Mouse (Mus musculus) hindbrain, embryonic 13.5 days (tissue): ENCODE results near the gene Tex36. TPM values are rescaled to one million over a fixed set of nuclear protein-coding genes. Genes with fewer than 3 reads are reported as not detected.

Experiments used
- ATAC-seq: fragments of 200-750 bp; cut with Nextera tagmentation; 2 replicates; pipeline ENCODE4 v1.8.0; 2017; ENCODE audit warnings: moderate TSS enrichment; ENCODE audit not compliant: low FRiP score
- H3K27ac ChIP-seq: fragments of 300-500 bp; sonication (generic); 2 replicates; pipeline ENCODE4 v1.5.1; 2015; ENCODE audit warnings: inconsistent platforms, mild to moderate bottlenecking, moderate library complexity
- H3K27me3 ChIP-seq: fragments of 300-500 bp; sonication (generic); 2 replicates; pipeline ENCODE4 v1.6.1; 2015; ENCODE audit warnings: mild to moderate bottlenecking, inconsistent platforms
- H3K36me3 ChIP-seq: fragments of 300-500 bp; sonication (generic); 2 replicates; pipeline ENCODE4 v1.6.1; 2015; ENCODE audit warnings: mild to moderate bottlenecking, inconsistent platforms
- H3K4me1 ChIP-seq: fragments of 300-500 bp; sonication (generic); replicated peaks from 2 replicates; pipeline ENCODE4 v1.6.1; 2015; ENCODE audit warnings: inconsistent platforms
- H3K4me2 ChIP-seq: fragments of 300-500 bp; sonication (generic); 2 replicates; pipeline ENCODE4 v1.6.1; 2015; ENCODE audit warnings: inconsistent platforms, mild to moderate bottlenecking, moderate library complexity
- H3K4me3 ChIP-seq: fragments of 300-500 bp; sonication (generic); 2 replicates; pipeline ENCODE4 v1.5.1; 2015; ENCODE audit warnings: mild to moderate bottlenecking, inconsistent platforms
- H3K9ac ChIP-seq: fragments of 300-500 bp; sonication (generic); 2 replicates; pipeline ENCODE4 v1.6.1; 2015; ENCODE audit warnings: mild to moderate bottlenecking, inconsistent platforms
- H3K9me3 ChIP-seq: fragments of 300-500 bp; sonication (generic); 2 replicates; pipeline ENCODE4 v1.6.1; 2016; ENCODE audit warnings: inconsistent platforms
- WGBS: fragments of 180-500 bp; shearing (Covaris S2); methylation state at CpG from one replicate; pipeline ENCODE4 v1.1.7; 2015; 5-methylcytosine and 5-hydroxymethylcytosine counted together
- polyA plus RNA-seq: library from polyadenylated mRNA; unstranded; fragments of >200 nt; fragmentation: Nextera tagmentation; extraction: Ambion mirVana; gene quantifications from 2 replicates; pipeline ENCODE4 v1.2.1, GENCODE M21; 2015

The Tex36 gene
- polyA plus RNA-seq, 1 experiment from 2014 or later, result 0.23 TPM

DNA sequence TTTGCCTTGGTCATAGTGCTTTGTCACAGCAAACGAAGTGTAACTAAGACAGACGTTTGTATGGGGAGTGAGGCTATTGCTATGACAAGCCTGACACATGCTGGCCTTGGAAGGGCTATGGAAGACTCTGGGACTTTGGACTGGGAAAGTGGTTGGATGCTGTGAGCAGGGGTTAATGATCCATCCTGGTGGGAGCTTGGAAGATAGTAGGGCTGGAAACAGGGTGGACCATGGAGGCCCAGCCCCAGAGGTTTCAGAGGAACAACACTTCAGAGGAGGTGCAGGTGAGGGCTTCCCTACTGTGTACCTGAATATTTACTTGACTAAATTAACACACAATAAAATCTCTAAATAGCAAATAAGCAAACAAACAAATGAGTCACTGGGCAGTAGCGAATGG is 56.3 kb downstream of the Tex36 start:
- Histone ChIP-seq H3K27me3 (no peaks in the 10 kb centered on the region), H3K9me3 (no peaks in the 10 kb centered on the region), H3K4me2 (no peak overlapping the region), H3K4me3 (no peak overlapping the region), H3K27ac (no peak overlapping the region), H3K9ac (no peak overlapping the region), H3K4me1 (0 out of 2 replicates have a peak, but pooled peaks cover 2% of the 10 kb centered on the region), H3K36me3 (no peaks in the 10 kb centered on the region)
- WGBS, result 72% methylated on average over 3 of the region's 3 CpGs
- ATAC-seq, result no peak

DNA sequence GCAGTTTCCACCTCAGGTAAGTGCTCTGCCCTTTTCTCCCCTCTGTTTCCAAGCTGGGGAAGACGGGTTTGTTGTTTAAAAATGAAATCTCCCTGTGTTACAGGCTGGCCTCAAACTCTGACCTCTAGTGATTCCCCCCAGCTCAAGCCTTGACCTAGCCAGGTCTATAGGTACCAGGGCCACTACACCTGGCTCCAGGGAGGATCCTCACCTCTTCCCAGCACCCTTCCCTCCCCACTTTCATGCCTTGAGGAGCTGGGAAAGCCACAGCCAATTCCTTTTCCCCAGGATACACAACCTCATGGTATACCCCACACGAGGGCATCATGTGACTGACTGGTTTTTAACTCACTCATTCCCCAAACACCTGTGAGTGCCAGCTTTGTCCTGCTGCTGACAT is 57.0 kb downstream of the Tex36 start:
- Histone ChIP-seq H3K4me2 (no peak overlapping the region), H3K27ac (no peak overlapping the region), H3K27me3 (no peaks in the 10 kb centered on the region), H3K9ac (no peak overlapping the region), H3K4me3 (no peak overlapping the region), H3K4me1 (0 out of 2 replicates have a peak, but pooled peaks cover 2% of the 10 kb centered on the region), H3K36me3 (no peaks in the 10 kb centered on the region), H3K9me3 (no peaks in the 10 kb centered on the region)
- 76% methylated on average over 2 of the region's 2 CpGs for WGBS
- ATAC-seq, result no peak

DNA sequence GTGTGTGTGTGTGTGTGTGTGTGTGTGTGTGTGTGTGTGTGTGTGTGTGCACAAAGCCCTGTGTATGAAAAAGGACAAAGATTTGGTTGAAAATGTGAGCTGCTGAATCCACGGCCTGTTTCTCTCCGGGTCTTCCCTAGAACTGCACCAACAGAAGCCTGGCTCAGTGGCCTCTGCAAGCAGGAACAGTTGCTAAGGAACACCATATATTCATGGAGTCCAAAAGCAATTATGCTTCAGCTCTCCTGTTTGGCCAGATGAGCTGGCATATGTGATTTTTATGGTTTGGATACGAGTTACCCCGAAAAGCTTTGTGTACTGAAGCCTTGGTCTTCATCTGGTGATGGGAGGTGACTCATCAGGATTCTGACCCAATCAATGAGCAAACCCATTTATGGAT is 58.8 kb downstream of the Tex36 start:
- Histone ChIP-seq H3K9me3 (no peaks in the 10 kb centered on the region), H3K4me3 (no peak overlapping the region), H3K4me2 (no peak overlapping the region), H3K4me1 (no peaks in the 10 kb centered on the region), H3K27me3 (no peaks in the 10 kb centered on the region), H3K9ac (no peak overlapping the region), H3K36me3 (no peaks in the 10 kb centered on the region), H3K27ac (no peak overlapping the region)
- 94% methylated on average over 4 of the region's 4 CpGs for WGBS
- ATAC-seq, result no peak

DNA sequence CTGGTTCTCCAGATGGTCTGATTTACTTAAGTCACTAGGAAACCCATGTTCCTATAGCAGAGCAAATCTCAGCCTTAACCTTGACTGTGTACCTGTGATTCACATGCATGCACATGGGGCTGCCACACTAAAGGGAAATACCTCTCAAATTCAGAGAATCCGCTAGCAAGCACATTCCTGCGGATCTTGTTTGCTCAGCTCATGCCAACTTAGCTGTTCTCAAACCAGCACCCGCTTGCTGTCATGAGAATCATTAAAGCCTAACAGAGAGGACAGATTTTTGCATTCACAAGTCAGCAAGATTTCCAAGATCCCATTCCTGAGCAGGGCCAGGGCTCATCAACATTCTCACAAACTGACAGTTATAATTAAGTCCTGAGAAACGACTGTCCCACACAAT is 64.6 kb downstream of the Tex36 start:
- 80% methylated on average over 4 of the region's 4 CpGs for WGBS
- no peaks in the 10 kb centered on the region for H3K9me3 ChIP-seq
- no peaks in the 10 kb centered on the region for H3K4me1 ChIP-seq
- no peaks in the 10 kb centered on the region for H3K27me3 ChIP-seq
- no peak overlapping the region for H3K4me3 ChIP-seq
- ATAC-seq, result no peak
- H3K4me2 ChIP-seq, result no peak overlapping the region
- H3K27ac ChIP-seq, result no peak overlapping the region
- H3K36me3 ChIP-seq, result no peaks in the 10 kb centered on the region
- no peak overlapping the region for H3K9ac ChIP-seq

Other genes with a start within 250 kb of the Tex36 start
- 21.6 and 23.8 TPM in 2 replicates for gene Edrf1, start 35.4 kb upstream of the Tex36 start, polyA plus RNA-seq
- not detected in 2 replicates for gene Mmp21, start 77.9 kb upstream of the Tex36 start, polyA plus RNA-seq
- 104 and 107 TPM in 2 replicates for gene Bccip, start 107.2 kb upstream of the Tex36 start, polyA plus RNA-seq
- gene Uros, start 107.9 kb upstream of the Tex36 start, polyA plus RNA-seq, result 55.6 and 56.8 TPM in 2 replicates
- 2.9 and 3.3 TPM in 2 replicates for gene Fank1, start 174.7 kb upstream of the Tex36 start, polyA plus RNA-seq
- 31.9 and 33.3 TPM in 2 replicates for gene Dhx32, start 180.6 kb upstream of the Tex36 start, polyA plus RNA-seq